Mouse (Mus musculus) cerebellum, adult 11 months (tissue): Measurements from ENCODE around the gene Rab33a.
A peak's percentile ranks its signal among the peaks of the same experiment; 100 is the strongest.

ENCODE experiments used
- DNase-seq: peaks from one replicate; pipeline ENCODE4 v3.0.0; 2022

Gene Rab33a

DNA sequence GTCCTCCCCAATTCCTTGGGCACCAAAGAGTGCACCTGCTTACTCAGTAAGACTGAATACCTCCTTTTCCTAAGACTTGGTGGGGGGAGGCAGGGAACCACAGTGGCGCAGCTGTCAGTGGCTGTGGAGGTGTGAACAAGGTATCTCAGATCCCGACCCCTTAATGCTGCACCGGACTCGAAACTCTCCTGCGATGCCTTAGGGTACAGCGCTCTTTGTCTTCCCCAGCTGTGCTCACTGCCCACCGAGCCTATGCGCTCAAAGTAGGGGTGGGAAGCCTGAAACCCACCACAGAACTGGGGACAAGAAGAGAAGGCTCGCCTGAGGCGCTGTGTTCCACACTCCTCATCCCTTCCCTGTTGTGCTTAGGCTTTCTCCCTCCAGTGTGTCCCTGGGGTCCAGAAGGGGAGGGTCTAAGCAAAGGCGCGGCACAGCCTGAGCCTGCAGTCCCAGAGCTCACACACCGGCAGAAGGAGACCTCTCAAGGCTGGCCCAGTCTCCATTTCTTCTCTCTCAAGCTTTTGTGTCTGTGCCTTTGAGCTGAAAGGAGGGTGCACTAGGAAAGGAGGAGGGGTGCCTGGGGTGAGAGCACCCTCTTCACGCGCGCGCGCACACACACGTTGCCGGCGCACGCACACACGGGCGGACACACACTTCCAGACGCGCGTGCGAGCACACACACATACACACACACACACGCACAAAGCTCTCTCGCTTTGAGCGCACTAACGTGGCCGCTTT is at the start of gene Rab33a:
TSS of gene Rab33a (plus strand) at position 478 of the 741 bp plus-strand sequence.
- DNase-seq, result peak; percentile 53

DNA sequence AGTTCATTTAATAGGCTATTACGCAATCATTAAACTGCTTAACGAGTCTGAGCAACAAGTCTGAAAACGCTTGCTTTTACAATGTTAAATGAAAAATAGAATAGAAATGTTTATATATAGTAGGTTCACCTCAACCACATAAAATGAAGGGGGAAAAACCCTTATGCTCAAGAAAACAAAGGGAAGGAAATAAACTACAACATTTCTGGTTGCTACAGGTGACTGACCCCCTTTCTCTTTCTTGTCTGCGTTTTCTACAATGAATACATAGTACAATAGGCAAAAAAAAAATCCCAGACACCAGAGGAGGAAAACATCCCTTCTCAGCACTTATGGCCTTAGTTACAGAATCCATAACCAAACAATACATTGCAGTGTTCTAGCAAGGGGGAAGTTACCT is 38.0 kb upstream of the Rab33a start:
- no peak for DNase-seq

DNA sequence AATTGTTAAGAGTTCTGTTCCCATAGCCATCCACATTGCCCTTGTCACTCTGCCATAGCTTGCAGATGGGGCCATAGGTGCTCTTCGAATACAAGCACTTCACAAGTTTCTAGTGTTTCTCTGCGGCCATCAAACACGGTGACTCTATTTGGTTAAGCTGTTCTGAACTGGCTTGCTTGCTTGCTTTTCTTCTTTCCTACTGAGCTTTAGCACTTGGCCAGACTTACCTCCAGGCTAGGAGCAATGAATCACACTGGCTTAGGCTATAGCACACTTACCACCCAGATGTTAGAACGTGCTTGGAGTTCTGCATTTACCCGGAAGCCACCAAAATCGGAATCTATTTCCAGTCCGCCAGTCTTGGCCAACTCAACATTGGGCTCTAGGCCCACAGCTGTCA is 37.4 kb upstream of the Rab33a start:
- DNase-seq, result no peak

- no peak for DNase-seq
These were observed 25.3 kb upstream of the Rab33a start for GRCm38 (mm10) chrX:48493763-48494162.

DNA sequence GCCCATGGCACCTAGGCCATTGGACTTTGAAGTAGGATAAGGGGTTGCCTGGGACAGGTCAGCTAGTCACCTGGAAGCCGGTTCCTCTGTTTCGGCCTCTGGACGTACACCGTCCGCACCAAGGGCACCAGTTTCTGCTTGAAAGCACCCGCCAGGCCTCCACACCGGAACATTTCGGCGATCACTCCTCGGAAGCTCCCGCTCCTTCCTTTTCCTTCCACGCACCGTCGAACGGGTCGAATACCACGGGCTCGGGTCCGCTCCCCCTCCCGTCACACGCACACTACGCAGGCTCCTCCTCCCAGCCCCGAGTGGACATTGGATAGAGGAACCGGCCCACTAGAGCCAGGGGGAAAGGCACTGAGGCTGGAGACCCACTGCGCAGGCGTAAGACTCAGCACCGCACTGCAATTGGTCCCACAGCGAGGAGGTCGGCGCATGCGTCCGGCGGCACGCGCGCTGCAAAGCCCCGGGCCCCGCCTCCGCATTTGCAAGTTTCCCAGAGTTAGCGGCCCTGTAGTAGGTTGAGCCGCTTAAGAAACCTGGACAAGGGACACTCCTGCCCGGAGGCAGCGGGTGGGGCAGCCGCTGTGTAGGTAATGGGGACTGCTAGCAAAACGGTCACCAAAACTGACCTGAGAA is 5.8 kb upstream of the Rab33a start, which contains the start of gene Aifm1:
TSS of gene Aifm1 (minus strand) at position 398 of the 642 bp plus-strand sequence.
- DNase-seq, result peak; percentile 88

DNA sequence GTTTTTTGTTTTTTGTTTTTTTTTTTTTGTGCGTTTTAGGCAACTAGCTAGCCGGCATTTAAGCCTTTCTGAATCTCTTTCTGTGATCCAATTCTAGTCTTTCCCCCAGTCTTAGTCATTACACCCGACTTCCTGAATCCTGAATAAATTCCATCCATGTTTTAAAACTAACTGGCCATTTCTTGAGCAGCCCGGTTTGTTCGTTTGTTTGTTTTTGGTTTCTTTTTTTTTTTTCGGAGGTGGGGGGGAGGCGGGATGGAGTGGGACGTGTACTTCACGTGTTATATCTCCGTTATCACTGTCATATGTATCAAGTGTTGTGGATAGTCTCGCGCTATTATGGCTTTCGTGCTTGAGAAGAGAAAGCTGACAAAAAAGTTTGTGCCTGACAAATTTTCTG is 5.3 kb upstream of the Rab33a start:
- DNase-seq, result no peak

- DNase-seq, result peak; percentile 30
These were observed 776 bp upstream of the Rab33a start for GRCm38 (mm10) chrX:48518211-48518807.

GRCm38 (mm10) chrX:48519549-48520085 is 532 bp downstream of the Rab33a start:
- DNase-seq, result peak; percentile 23

DNA sequence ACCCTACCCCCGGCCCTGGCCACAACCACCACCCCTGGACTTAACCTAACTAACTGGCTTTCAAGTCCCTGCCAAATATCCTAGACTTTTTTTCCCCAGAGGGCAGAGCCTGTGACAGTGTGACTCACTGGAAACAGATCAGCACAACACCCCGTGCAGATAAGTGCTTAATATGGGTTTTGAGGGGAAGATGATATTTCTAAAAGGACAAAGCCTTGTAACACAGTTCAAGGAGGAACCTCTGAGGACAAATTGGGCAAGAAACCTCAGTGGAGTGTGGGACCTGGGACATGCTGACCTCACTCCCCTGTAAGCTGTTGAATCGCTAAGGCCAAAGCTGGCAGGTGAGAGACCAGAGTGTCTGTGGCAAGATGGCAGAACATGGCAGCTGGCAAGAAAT is 2.6 kb downstream of the Rab33a start:
- DNase-seq, result no peak

GRCm38 (mm10) chrX:48523512-48523911 is 4.4 kb downstream of the Rab33a start:
- DNase-seq, result no peak

- DNase-seq, result no peak
These were observed 6.2 kb downstream of the Rab33a start for GRCm38 (mm10) chrX:48525332-48525731.

DNA sequence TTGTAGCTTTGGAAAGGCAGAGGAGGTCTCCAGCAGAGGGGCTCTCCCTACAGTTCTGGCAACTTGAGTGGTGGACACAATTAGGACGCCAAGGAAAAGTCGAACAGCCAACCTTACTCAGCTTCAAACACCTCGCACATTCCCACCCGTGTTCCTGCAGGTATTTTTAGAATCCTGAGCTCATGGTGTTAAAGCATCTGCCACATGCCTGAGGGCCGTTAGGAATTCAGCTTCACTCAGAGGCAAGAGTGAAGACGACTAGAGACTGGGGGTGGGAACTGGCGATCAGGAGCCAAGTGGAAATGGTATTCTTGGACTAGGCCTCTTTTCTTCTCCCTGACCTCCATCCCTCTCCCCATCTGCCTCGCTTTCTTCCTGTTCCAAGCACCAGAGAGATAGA is 6.8 kb downstream of the Rab33a start:
- DNase-seq, result no peak

- DNase-seq, result no peak
These were observed 7.3 kb downstream of the Rab33a start for GRCm38 (mm10) chrX:48526435-48526834.

- DNase-seq, result peak; percentile 57
These were observed 13.1 kb downstream of the Rab33a start for GRCm38 (mm10) chrX:48532175-48532574.
